Mouse (Mus musculus) urinary bladder, adult 2 months (tissue): ENCODE data around the gene Wfdc15a. TPM values are rescaled to one million over a fixed set of nuclear protein-coding genes. Genes with fewer than 3 reads are reported as not detected.
"Not testable (repeated sequence)": the region's sequence is repeated elsewhere in the genome, so short reads cannot be mapped to it uniquely, and the experiment has no call there.

ENCODE experiments used
- DNase-seq: peaks from one replicate; pipeline ENCODE4 v3.0.0; 2022; ENCODE audit warnings: low spot score
- polyA plus RNA-seq: library from polyadenylated mRNA; depleted of rRNA; stranded (reverse); fragments of >200 nt; gene quantifications from 2 replicates; pipeline ENCODE4 v1.2.3, GENCODE M21; 2012; rRNA removed

Gene Wfdc15a
- not detected in 2 replicates for polyA plus RNA-seq

DNA sequence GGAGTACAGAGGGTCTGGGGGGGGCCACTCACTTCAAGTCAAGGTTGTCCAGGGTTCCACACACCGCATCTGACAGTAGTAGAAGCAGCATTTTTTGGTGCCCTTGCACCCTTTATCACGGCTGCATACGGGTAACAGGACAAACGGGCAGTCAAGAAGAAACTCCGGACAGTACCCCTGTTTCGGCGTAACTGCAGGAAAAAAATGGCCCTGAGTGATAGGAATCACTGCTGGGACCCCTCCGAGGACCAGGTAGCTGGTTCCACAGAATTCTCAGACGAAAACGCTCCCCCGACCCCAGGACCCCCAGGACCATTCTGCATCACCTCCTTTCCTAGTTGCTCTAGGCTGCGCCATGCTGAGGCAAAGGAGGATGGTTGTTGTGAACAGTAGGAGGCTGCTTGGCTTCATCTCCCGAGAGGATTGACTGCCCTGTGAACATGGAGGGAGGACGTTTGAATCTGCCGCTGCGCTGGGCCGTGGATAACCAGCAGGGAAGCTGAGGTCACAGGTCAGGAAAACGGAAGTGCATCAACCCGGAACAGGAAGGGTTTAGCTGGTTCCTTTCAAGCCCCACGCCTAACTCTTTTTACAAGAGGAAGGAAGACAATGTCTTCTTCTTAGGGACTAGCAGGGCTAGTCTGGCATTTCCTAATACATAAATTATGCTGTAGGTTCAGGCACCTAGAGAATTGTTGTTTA lies at the start of gene Wfdc15a:
Gene Wfdc15a, minus strand, starts transcription at position 505 of the 702 bp plus-strand sequence.
- DNase-seq: no peak

DNA sequence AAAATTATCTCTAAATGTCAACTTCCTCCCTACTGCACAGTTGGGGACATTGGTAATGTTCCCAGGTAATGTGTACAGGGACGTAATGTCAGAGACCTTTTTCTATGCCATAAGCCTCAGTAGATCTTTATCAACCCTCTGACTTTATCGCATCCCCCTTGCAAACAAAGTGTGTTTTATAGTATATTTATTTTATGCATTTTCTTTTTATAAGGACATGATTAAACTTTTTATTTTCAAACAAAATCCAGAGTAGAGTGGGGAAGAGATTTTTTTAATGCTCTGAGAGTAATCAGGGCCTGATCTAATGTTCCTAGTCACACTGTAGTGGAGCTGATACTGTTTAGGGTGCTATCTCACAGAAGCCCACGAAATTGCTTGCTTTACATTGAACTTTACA lies 38.4 kb upstream of the Wfdc15a start, which contains the start of gene Svs2:
Gene Svs2, minus strand, starts transcription at position 101 of the 400 bp plus-strand sequence.
- no peak for DNase-seq

DNA sequence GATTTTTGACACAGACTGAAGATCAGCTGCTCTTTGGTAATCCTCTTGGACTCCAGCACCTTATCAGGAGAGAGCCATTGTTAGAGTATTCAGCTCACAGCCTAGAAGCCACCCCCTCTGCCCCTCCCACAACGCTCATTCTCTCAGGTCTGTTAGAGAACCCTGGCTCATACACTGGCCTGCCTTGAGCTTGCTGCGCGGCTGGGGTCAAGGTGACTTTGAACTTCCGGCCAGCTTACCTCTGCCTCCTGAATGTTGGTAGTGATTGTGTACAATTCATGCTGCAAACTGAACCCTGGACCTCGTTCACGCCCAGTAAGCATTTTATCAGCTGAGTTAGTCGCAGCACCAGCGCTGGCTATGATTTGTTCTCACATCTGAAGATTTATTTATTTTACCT lies 32.7 kb upstream of the Wfdc15a start:
- DNase-seq: no peak

DNA sequence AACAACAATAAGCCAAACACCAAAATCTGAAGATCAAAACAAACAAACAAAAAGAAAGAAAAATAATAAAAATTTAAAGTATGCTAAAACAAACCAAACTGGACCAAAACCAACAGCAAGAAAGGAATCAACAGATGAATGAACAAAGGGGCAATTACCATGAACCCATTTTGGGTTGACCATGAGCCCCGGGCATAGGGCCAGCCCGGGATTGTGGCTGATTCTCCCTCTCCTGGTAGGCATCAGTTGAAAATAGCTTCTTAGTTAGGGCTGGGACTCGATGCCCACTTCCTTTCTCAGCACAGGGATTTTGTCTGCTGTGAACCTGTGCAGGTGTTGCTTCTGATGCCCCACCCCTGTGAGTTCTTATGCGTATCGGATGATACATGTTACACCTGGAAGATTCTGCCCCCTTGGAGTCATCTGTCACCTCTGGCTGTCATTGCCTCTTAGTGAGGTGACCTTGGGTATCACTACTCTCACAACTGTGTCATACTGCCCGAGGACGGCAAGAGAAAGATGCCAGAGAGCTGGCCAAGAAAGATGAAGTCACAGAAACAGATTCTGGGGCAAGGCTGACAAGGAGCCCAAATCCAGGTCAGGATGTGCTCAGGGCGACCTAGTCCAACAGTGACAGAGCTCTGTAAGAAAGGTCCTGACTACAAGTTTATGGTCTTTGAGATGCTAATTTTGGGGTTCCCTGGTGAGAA lies 28.6 kb upstream of the Wfdc15a start:
- DNase-seq: no peak

DNA sequence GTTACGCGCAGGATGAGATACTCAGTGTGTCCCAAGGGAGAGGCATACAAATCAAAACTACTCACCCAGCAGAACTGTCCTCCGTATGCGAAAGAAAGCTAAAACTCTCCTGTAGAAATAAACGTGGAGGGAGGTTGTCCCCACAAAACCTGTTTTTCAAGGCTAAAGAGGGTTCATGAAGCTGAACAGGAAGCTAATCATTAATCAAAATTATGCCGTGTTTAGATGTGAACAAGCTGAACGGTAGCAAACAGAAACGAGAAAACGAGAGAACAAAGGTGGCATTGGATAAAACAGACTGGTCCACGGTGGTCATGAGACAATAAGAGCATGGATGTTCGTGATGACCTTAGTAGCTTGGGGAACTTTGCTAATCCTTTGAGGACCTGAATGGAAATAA lies 21.6 kb upstream of the Wfdc15a start, which contains the start of gene Wfdc15b:
Gene Wfdc15b, minus strand, starts transcription at position 139 of the 400 bp plus-strand sequence.
- no peak for DNase-seq

DNA sequence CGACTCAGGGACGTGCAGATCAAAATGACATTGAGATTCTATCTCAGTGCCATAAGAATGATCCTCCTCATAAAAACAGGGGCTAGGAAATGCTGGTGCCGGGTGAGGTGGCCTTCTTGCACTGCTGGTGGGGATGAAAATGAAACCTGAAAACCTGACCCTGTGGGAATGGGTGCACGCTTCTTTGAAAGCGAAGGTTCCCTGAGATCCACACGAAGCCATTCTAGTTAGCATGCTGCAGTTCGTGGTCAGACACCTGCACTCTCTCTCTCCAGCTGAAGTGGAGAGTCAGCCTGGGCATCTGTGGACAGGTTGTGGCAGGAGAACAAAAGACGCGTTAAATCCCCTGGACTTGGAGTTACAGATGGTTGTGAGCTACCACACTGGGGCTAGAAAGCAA lies 19.4 kb upstream of the Wfdc15a start:
- no peak for DNase-seq

DNA sequence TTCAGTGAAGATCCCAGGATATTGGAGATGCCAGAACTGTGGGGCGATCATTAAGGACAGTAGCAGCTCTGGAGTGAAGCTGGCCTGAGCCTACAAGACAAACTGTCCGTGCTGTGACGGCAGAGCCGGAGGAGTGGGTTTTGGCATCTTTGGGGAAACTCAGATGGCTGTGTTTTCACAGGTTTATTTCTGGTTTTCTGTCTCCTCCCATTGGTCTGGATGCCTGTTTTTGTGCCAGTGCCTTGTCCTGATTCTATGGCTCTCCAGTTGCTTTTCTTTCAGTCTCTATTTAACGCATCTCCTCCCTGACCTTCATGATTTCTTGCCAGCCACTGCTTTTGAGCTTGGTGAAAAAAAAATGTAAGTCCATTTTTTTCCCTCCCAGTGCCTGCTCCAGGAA lies 12.8 kb upstream of the Wfdc15a start:
- DNase-seq: no peak

DNA sequence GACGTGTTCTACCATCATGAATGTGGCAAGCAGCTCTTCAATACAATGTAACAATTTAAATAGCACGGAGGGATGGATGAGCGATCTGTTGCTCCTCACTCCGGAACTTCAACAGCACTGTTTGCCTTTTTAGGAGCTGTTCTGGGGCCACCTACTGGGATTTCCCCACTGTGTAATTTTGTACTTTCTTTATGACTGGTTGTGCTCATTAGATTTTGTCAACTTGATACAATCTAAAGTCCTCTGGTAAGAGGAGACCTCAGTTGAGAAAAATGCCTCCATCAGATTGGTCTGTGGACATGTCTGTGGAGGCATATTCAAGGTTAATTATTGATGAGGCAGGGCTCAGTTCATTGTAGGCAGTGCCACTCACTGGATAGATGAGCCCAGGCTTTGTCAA lies 11.0 kb upstream of the Wfdc15a start:
- no peak for DNase-seq

DNA sequence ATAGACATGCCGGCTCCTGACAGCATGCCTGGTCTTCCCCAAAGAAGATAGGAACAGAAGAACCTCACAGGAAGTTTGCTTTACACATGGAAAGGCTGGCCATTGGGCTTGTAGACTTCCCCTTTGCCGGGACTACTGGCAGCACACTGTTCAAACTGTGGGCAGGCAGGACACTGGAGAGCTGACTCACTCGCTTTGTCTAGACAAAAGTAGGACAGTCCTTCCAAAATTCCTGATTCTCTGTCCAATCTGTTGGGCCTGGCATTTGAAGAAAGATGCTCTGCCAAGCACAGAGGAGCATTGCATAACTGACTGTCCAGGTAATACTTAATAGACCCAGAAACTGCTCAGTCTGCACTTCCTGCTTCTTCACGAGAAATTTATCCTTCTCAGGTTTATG lies 6.7 kb upstream of the Wfdc15a start:
- no peak for DNase-seq

DNA sequence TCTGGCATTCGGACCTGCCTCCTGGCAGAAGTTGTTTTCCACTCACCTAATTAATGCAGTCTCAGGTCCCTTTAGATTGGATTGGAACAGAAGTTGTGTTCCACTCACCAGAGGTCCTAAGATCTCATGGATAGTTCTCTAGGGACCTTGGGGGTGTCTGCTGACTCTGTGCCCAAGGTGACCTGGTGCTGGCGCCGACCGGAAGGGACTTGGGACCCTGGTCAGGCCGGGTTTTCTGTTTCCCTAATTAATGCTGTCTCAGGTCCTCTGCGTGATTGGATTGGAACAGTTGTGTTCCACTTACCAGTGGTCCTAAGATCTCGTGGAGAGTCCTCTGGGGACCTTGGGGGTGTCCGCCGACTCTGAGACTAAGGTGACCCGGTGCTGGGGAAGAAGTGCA lies 6.1 kb upstream of the Wfdc15a start:
- DNase-seq: not testable (repeated sequence)

DNA sequence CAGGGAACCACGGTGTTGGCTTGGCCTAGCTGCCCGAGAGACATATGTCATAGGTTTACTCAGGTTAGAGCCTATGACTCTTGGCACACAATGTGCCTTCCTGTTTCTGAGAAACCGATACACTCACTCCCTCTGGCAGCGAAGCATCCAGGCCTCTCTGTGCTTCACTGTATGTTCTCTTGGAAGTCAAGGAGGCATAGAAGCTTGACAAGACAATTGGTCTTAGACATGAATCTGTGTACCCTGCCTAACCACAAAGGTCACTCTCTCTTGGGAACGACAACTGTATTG lies 3.3 kb downstream of the Wfdc15a start:
- no peak for DNase-seq

DNA sequence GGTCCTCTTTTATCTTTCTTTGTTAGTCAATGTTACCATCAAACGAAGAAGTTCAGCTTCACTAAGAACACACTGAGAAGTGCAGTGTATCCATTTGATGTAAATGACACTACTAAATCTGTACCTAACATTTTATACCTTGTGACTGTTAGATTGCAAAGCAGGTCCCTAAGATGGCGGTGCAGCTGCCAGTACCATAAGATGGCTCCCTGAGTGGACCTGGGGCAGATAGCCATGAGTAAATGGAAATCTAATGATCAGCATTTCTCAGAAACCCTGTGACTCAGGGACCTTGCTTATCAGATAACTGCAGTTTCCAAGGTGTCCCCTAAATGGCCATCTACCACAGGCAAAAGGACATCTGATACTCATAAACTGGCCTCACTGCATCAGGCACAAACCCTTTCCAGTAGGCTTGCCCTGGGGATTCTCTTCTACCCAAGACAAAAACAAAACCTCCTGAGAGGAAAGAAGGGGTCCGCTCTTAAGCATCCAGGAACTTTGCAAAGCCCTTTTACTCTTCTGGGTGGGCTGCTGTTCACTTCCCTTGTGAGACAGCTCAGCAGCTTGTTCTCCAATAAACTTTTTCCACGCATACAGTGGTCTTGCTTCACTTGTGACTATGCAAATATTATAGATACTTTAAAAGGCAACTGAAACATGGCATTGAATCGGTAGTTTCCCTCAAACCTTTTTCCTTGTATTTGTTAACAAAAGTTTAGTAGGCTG lies 3.8 kb downstream of the Wfdc15a start:
- DNase-seq: no peak

DNA sequence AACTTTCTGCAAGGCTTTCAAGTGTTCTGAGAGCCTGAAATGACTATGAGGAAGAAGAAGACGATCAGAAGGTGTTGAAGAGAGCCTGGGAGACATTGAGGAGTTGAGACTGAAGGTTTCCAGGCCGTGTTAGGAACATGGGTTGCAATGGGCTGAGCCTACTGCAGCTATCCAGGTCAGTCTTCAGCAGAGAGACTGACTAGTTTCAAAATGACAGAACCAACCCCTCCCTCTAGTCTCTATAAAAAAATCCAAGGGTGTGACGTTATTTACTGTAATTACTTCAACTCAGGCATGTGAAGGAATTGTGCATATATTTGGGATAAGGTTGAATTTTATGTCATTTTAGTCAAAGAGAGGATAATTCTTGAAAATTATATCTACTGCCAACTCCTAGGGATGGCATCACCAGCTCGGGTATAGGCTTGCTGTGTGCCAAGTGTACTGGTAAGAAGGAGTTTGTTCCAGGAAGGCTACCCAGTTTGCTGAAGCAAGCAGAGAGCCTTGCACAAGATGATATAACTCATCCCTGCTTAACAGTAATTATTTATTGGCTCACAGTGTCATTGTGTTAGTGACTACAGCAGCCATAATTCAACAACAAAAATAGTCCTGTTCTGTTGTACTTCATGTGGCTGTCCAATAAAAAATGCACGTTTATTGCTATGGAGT lies 4.8 kb downstream of the Wfdc15a start:
- no peak for DNase-seq

DNA sequence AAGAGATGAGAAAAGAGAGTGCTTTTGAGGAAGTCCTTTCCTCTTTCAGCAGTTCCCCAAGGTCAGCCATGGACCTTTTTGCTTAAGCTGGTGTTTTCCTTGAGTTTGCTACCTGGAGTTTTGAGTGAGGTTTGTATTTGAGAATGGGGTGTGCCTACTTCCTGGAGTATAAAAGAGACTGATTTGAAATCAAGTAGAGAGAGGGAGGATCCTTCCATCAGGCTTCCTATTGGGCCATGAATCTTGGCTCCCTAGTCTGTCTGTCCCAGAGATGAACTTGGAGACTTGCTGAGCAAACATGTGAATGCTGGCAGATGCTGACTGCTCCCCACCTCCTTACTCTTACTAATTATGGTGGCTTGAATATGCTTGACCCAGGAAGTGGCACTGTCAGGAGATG lies 7.7 kb downstream of the Wfdc15a start:
- no peak for DNase-seq

DNA sequence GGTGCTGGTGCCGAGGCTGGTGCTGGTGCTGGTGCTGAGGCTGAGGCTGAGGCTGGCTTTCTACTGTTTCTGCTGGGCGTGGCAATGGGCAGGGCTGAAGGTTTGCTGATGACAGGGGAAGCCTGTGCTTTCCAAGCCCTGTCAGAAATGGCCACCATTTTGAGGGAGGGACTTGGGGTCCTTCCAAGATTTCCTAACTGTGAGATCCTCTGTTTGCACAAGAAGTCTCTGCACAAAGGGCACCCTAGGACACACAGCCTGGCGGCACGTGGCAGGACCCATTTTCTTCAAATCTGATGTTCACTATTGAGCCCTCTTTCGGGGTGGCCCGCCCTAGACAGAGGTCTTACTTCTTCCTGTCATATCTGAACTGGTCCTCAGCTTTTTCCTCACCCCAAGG lies 9.4 kb downstream of the Wfdc15a start, which contains the start of gene Wfdc12:
Gene Wfdc12, minus strand, starts transcription at position 33 of the 400 bp plus-strand sequence.
- no peak for DNase-seq

DNA sequence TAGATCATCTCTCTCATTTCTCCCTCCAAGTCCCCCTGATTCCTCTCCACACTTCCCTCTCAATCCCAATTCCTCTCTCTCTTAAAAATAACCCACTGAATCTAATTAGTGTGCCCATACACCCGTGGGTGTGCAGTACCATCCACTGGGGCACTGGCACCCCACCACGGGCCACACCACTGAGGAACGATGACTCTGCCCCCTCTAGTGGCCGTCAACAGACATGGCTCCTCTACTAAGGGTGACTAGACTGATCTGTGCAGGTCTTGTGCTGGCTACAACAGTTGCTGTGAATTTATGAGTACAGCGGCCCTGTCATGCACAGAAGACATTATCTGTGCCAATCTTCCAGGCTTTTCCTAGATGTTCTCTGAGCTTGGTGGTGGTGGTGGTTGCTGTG lies 11.2 kb downstream of the Wfdc15a start:
- DNase-seq: no peak

DNA sequence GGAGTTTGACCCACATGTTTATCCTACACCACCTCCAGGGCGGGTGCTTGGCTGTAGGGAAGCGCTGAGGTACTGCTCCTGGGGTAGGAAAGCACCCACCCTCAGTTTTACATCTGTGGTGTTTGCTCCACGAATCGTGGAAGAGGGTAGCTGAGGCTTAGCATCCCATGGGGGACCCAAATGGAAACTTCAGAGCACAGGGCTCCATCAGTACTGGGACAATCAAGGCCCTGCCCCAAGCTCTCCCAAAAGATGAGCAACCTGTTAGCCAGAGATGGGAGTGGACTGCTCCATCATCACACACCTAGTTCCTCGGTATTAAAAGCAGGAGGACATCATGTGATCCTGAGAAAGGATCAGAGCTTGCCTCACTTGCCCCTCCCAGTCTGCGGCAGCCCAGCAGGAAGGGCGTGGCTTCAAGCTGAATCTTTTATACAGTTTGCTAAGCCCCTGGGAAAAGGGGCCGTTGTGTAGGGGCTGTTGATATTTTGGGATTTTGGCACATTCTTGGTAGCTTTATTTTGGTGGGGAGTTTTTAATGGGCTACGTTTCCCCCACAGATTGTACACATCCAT lies 15.7 kb downstream of the Wfdc15a start:
- no peak for DNase-seq

DNA sequence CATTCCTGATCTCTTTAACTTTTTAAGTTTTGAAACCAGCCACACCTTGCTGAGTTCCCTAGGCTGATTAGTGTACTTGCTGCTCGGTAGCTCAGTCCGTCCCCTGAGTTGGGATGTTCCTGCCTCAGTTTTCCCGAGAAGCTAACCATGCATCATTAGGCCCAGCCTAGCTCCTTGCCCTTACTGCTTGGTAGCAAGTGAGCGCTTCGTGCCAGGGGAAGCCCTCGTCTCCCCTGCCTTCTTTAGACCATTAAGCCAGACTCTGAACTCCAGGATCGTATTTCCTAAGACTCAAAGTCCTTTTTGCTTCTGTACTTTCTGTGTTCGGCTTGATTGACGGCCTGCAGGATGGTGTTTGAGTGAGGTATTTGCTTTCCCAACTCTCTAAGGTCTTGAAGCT lies 16.6 kb downstream of the Wfdc15a start:
- no peak for DNase-seq

DNA sequence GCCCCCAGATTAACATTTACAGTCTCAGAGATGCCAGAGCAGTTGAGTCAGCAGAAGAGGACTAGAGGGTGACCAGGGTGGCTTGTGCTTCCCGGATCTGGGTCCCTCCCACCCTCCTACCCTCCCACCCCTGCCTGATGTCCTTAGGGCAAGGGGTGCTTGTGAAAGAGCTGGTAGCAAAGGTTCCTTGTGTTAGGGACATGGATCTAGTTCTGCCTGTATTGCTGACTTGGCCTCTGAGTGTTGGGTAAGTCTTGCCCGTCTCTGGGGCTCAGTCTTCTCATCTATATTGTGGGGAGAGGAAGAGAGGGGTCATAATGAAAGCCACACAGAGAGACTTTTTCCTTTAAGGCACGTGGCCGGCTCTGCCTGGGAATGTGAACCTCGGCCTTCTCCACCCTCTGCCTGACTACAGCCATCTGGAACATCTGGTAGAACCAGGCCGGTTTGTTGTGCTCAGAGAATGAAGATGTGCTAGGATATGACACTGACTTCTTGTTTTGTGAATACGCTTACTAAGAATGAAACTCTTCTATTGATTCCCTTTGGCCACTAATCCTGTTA lies 17.2 kb downstream of the Wfdc15a start, which contains the start of gene Wfdc5:
Gene Wfdc5, minus strand, starts transcription at position 51 of the 564 bp plus-strand sequence.
- no peak for DNase-seq

DNA sequence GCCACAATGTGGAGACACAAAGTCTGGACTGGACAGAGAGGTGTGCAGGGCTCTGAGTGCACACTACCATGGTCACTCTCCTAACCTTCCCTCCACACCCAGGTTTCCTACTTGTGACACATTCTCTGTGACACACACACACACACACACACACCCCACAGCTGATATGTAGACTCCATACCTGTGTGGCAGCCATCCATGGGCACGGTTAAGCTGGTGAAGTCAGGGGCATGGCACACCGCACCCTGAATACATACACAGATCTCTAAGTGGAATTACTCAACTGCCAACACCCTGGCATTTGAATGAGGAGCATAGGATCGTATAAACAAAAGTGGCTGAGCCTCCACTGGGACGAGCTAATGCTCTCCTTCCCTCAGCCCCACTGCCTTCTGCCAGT lies 19.2 kb downstream of the Wfdc15a start:
- DNase-seq: no peak

DNA sequence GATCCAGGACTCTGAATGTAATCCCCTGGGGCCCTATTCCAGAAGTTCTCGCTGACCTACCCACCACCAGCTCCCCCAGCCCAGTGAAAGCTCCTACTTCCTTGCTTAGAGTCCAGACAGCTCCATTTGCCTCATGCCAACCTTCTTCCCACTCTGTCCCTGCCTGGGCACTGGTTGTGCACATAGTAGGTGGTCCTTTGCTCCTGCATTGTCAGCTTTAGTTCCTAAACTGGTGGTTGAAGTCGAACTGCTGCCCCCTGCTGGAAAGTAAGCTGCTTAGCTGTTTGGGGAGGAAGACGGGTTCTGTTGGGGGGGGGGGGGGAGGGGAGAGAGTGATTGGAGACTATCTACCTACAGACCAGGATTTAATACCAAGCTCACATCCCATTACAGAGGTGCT lies 19.8 kb downstream of the Wfdc15a start:
- DNase-seq: no peak
